Mouse (Mus musculus) B cell, adult 2 months (primary cell): ENCODE results near the gene Nlrp1b.

Experiments
- DNase-seq, 2 experiments: peaks; one replicate each; pipeline ENCODE4 v3.0.0; 2022

Gene Nlrp1b

DNA sequence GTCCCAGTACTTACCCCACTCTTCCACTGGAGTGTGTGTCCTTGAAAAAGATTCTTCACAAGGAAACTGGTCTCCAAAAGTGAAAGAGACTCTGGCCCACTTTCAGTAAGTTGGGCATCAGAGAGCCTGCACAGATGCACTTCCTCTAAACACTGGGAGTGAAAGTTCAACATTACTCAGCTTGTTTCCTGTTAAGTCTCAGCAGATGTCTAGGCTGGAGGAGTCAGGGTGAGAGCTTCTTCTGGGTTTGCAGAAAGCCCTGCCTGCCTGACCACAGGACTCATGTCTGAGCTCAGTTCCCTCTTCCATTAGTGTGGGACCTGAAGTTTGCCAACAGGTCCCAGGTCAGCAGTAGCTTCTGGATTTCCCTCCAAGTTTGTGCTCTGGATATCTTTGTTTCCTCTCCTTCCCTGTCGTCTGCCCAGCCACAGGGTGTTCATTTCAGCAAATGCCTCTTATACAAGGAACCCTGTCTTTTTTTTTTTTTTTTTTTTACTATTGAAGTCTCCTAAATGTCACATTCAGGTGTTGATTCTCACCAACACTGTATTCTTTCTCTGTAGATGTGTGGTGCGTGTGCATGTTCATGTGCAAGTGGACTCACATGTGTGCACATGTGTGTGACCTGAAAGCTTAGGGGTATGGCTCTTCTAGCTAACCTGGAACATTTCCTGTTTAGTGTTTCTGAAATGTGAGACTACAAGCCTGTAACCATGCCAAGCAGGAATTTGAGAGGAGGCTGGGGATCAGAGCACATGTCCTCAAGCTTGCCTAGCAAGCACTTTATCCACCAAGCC, at the start of gene Nlrp1b:
Gene Nlrp1b (minus strand): TSS at position 50 of the 797 bp plus-strand sequence.
- DNase-seq: peak; percentile 9 to 18

DNA sequence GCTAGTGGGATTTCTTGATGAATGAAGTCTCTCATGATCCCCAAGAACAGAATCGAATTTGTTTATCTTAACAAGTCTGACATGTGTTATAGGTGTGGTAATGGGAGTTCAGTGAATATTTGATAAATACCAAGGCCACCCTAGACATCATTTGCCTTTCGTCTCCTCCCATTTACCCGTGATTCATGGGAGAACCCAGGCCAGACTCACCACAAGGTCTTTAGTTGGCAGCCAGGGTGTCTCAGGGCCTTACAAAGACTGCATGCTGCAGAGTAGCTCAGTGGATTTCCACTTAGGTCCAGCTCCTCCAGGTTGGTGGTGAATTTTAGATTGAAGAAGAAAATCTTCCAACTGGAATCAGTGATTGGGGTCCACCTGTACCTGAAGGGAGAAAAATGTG, 30.5 kb upstream of the Nlrp1b start:
- DNase-seq: no peak

DNA sequence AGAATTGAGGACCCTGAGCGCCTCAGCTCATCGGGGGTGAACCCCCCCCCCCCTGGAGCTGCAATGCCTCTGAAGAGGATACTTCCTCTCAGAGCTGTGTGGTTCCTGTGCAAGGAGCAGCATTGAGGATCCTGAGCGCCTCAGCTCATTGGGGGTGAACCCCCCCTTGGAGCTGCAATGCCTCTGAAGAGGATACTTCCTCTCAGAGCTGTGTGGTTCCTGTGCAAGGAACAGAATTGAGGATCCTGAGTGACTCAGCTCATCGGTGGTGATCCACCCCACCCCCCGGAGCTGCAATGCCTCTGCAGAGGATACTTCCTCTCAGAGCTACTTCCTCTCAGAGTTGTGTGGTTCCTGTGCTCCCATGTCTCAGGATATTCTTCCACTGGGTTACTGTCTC, 20.8 kb upstream of the Nlrp1b start:
- DNase-seq: no peak

GRCm38 (mm10) chr11:71224614-71225013, 5.9 kb downstream of the Nlrp1b start:
- no peak for DNase-seq

GRCm38 (mm10) chr11:71202703-71203102, 27.8 kb downstream of the Nlrp1b start:
- peak; percentile 38 to 39 for DNase-seq

GRCm38 (mm10) chr11:71199349-71199748, 31.2 kb downstream of the Nlrp1b start:
- no peak for DNase-seq

DNA sequence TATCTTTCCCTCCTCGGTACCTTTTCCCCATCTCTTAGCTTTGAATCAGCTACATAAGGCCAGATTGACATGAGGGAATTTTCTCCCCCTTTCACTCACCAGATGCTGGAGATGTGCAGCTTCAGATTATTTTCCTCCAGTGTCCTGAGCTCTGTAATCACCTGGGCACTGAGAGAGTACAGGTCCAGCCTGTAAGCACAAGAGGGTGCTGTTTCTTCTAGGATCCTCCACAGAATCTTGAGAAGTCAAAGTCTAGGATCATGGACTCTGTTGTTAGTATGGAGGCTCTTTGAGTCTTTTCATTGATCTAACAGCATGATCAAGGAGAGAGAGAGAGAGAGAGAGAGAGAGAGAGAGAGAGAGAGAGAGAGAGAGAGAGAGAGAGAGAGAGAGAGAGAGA, 60.9 kb downstream of the Nlrp1b start:
- no peak for DNase-seq

DNA sequence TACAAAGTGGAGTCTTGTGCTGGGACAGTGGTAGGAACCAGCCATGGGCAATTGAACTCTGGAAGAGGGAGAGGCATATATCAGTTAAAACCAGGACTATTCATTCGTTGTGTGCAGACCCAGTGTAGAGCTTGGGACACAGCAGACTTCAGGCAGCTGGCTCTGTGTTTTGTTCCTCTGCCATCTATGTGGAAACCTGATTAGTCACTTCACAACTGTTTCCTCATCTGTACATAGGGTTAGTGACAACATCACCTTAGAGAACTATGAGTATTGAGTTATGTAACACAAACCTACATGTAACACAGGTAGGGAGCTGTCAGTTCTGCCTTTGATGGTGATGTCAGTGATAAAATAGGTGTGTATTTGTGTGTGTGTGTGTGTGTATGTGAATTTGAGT, 66.4 kb downstream of the Nlrp1b start:
- DNase-seq: no peak

DNA sequence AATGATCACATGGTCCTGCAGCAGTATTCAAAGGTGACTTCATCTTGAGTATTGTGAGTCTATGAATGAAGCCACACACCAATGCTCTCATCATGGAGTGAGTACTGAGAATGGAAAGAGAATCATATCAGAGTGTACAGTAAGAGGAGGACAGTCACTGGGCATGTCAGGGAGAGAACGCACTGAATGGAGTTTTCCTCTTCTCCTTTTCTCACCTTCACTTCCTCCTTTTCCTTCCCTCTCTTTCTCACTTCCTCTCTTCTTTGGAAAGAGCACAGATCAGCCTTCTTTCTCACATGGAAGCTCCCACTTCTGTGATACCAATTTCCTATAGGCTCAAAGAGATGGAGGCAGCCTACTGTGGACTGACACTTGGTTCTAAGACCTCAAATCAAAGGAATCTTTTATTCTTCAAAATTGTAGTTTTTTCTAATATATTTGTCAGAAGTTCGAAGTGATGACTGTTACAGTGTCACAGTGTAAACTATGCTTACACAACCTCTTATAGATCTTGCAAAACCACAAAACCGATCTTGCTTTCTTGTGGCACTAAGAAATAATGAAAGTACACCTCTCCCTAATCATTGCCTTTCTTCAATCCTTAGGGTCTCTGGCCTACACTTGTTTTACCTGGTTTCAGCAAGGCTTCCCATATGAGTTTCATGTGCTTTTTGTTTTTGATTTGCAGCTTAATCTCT, 70.9 kb downstream of the Nlrp1b start:
- no peak for DNase-seq

DNA sequence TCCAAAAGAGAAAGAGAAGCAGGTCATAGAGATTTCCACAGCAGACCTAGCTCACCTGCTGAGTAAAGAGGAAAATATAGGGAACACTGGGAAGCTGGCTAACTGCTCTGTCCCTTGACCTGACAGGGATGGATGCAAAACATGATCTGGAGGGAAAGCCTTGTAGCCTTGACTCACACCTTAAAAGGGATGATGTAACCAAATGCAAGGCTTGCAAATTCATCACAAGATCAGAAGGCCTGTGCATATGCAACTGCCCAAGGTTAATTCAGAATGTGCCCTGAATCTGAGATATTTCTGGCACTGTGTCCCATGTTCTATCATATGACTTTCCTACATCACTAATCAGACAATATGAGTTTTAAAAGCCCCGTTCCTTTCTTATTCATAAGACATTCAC, 75.3 kb downstream of the Nlrp1b start:
- DNase-seq: no peak

DNA sequence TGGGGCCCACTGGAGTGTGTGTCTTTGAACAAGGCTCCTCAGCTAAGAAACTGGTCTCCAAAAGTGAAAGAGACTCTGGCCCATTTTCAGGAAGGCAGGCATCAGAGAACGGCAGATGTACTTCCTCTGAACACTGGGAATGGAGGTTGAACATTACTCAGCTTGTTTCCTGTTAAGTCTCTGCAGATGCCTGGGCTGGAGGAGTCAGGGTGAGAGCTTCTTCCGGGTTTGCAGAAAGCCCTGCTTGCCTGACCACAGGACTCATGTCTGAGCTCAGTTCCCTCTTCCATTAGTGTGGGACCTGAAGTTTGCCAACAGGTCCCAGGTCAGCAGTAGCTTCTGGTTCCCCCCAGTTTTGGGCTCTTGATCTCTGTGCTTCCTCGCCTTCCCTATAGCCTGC, 85.9 kb downstream of the Nlrp1b start, which contains the start of gene Nlrp1a:
Gene Nlrp1a (minus strand): TSS at position 44 of the 400 bp plus-strand sequence.
- DNase-seq: peak in 1 of 2 experiments; percentile 12

DNA sequence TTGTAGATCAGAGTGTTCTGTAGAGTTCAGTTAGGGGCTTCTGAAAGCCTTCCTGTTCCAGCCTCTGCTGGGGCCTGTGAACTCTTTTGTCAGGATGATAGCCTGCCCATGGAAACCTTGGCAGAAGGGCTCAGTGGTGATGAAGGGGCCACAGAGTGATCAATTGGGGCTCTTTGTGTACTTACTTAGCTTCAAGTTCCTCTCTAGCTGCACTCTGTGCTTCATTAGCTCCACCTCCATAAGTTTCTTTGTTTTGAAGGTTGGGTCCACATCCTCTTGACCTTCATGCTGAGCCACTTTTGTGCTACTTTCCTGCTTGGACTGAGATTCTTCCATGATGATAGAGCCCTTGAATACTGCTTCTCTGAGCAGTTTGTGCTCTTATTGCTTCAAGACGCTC, 88.5 kb downstream of the Nlrp1b start:
- no peak for DNase-seq

DNA sequence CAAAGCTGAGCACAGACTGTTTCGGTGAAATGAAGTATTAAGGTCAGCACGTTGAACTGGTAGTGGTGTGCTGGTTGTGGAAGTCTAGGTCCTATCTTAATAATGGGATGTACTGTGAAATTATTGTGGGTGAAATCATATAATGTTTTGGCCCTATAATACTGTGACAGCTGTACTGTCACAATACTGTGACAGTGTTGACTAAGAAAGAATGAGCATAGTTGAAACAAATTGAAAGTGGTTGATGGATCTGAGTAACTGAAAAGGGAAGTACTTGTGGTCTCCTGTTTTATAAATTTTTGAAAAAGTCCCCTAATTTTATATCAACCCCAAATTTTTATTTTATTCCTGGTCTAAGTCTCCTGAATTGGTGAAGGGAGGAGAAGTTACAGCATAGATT, 123.4 kb downstream of the Nlrp1b start:
- DNase-seq: no peak

- DNase-seq: no peak
Observed at GRCm38 (mm10) chr11:71106261-71107021, 124.1 kb downstream of the Nlrp1b start.

- DNase-seq: no peak
Observed at GRCm38 (mm10) chr11:71103931-71104330, 126.6 kb downstream of the Nlrp1b start.
